Mouse (Mus musculus): ENCODE data around the gene Akip1.

Gene Akip1

GRCm38 (mm10) chr7:109703190-109704015 is at the start of gene Akip1, which contains the start of gene St5:
Gene Akip1, plus strand, starts transcription at chr7:109703690.
Gene St5, minus strand, starts transcription at chr7:109703605.
- in situ Hi-C loops (cut with MboI): no loop called here

- in situ Hi-C loops (cut with MboI): no loop called here
Measured at GRCm38 (mm10) chr7:109654871-109655270, 48.6 kb upstream of the Akip1 start.

DNA sequence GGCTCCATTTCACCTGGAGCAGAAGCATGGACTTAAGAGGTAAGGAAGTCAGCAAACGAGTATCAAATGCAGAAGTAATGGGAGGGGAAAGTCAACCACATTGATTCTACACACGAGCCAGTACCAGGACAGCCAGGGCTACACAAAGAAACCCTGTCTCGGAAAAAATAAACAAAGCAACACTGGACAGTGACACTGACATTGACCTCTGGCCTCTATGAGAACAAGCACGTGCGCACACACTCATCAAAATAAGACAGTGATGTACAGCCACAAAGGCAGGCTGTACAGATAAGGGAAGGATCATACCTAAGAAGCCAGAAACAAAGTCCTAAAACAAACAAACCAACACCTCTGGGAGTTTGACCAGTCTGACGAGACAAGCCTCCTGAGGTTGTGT is 45.6 kb upstream of the Akip1 start:
- in situ Hi-C loops (cut with MboI): no loop called here

GRCm38 (mm10) chr7:109659278-109659677 is 44.2 kb upstream of the Akip1 start:
- in situ Hi-C loops (cut with MboI): no loop called here

DNA sequence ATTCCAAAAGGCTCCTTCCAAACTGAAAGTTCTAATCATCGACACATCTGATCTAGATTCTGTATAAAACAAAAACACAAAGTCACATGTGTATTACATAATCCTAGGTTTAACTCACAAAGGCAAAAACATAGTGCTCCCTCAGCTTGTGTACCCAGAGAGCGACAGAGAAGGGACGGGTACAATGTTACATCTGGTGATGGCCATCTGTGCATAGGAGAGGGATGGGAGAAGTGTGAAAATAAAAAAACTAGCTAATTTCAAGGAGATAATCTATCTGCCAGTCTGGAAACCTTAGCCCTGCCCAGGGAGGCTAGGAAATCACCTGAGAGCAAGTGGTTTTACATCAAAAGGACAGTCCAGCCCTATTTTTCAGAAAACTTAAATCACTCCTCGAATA is 40.9 kb upstream of the Akip1 start:
- in situ Hi-C loops (cut with MboI): no loop called here

GRCm38 (mm10) chr7:109666664-109667063 is 36.8 kb upstream of the Akip1 start:
- in situ Hi-C loops (cut with MboI): no loop called here

GRCm38 (mm10) chr7:109669426-109670170 is 33.9 kb upstream of the Akip1 start:
- in situ Hi-C loops (cut with MboI): no loop called here

GRCm38 (mm10) chr7:109671581-109672471 is 31.7 kb upstream of the Akip1 start:
- in situ Hi-C loops (cut with MboI): no loop called here

- in situ Hi-C loops (cut with MboI): no loop called here
Measured at GRCm38 (mm10) chr7:109674944-109675628, 28.4 kb upstream of the Akip1 start.

- in situ Hi-C loops (cut with MboI): no loop called here
Measured at GRCm38 (mm10) chr7:109680284-109680683, 23.2 kb upstream of the Akip1 start.

DNA sequence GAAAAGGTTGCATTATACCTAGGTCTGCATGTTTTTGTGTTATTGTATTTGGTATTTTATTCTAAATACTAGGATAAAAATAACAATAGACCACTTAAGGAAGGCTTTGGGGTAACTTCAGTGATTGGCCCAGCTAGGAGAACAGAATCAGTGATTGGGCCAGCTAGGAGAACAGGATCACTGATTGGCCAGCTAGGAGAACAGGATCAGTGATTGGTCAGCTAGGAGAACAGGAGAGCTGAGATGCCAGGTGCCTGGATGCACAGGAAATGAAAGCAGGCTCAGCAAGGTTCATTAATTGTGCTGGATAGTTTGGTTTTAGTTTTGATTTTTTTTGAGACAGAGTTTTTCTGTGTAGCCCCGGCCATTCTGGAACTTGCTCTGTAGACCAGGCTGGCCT is 22.6 kb upstream of the Akip1 start:
- in situ Hi-C loops (cut with MboI): no loop called here

- in situ Hi-C loops (cut with MboI): no loop called here
Measured at GRCm38 (mm10) chr7:109686585-109687128, 16.8 kb upstream of the Akip1 start.

- in situ Hi-C loops (cut with MboI): no loop called here
Measured at GRCm38 (mm10) chr7:109690101-109690500, 13.4 kb upstream of the Akip1 start.

DNA sequence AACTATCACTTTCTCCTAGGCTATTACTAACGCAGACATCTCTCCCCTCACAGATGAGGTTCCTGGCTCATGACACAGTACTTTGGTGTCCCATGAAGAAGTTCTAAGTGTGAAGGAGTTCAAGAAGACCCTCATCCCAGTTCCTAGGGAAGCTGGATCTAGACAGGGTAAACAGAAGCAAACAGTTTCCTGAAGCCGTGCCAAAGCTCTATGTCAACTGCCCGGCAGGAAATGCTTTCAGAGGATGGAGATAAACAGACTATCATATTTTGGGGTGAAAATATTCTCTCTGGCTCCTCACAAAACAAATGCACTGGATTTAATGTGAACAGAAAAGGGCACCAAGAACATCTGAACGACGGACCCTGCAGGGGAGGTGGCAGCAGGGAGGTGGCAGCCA is 12.5 kb upstream of the Akip1 start:
- in situ Hi-C loops (cut with MboI): no loop called here

GRCm38 (mm10) chr7:109694576-109695338 is 8.7 kb upstream of the Akip1 start:
- in situ Hi-C loops (cut with MboI): no loop called here

DNA sequence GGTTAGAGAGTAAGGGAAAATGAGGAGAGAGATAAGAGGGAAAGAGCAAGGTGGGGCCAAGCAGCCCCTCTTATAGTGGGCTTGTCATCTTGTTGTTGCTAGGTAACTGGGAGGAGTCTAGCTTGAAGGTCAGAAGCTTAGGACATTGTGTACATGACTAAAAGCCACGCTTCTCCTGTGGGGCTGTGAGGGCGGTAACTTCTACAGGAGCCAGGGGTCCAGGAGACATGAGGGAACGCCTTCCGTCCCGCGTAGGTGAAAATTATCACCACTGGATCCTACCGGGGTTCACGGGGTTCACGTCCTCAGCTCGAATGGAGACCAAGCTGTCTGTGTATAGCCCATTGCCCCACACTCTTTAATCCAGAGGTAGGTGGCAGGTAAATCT is 8.2 kb upstream of the Akip1 start:
- in situ Hi-C loops (cut with MboI): no loop called here

DNA sequence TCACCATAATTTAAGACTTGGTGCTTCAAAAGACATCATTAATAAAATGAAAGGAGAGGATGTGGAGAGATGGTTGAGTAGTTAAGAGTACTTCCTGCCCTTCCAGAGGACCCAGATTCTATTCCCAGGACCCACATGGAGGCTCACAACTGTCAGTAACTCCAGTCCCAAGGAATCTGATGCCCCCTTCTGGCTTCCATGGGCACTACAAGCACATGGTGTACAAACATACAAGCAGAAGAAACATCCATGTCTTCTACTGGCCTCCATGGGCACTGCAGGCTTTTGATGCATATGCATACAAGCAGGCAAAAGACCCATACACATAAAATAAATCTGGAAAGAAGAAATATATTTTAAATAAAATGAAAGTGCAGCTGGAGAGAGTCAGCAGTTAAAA is 3.3 kb upstream of the Akip1 start:
- in situ Hi-C loops (cut with MboI): no loop called here

GRCm38 (mm10) chr7:109702721-109703120 is 769 bp upstream of the Akip1 start:
- in situ Hi-C loops (cut with MboI): no loop called here

DNA sequence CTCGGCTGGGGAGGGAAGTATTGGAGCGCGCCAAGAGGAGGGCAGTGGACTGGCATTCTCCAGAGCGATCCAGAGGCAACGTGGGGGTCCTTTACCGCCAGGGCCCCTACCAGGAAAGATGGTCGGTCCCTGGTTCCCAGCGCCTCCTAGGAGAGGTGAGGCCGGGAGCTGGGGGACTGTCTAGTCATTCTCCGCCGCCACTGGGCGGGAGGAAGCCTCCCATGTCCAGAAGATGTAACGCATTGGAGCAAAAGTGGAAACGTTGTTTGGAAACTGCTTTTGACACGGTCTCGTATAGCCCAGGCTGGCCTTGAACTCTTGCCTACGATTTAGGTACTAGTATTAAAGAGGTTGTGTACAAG is 507 bp downstream of the Akip1 start:
- in situ Hi-C loops (cut with MboI): no loop called here

- in situ Hi-C loops (cut with MboI): no loop called here
Measured at GRCm38 (mm10) chr7:109704461-109704860, 971 bp downstream of the Akip1 start.
